Mouse (Mus musculus) spleen, adult 2 months (tissue): ENCODE data around the gene Hsd17b11. TPM values are rescaled to one million over a fixed set of nuclear protein-coding genes. Genes with fewer than 3 reads are reported as not detected.

ENCODE experiments used
- DNase-seq, 2 experiments: peaks; one replicate each; pipeline versions ENCODE4 v3.0.0 to v3.0.0-alpha.2; 2012 to 2021; ENCODE audit warnings: low spot score in 2 of 2, low read depth in 1 of 2
- H3K27ac ChIP-seq: fragments of 200-500 bp; 2 replicates; pipeline ENCODE4 v1.5.1; 2012; ENCODE audit warnings: low read length, inconsistent platforms; ENCODE audit not compliant: insufficient read depth
- H3K27me3 ChIP-seq: fragments of 200-500 bp; 2 replicates; pipeline ENCODE4 v1.6.1; 2012; ENCODE audit warnings: mild to moderate bottlenecking, moderate library complexity, low read length, inconsistent platforms; ENCODE audit not compliant: control insufficient read depth, insufficient read depth
- H3K36me3 ChIP-seq: fragments of 200-500 bp; 2 replicates; pipeline ENCODE4 v1.6.1; 2012; ENCODE audit warnings: mild to moderate bottlenecking, low read length, inconsistent platforms; ENCODE audit not compliant: control insufficient read depth, insufficient read depth
- H3K4me1 ChIP-seq: fragments of 200-500 bp; 2 replicates; pipeline ENCODE4 v1.6.1; 2011; ENCODE audit warnings: inconsistent platforms; ENCODE audit not compliant: control insufficient read depth, insufficient read depth, insufficient read length
- H3K4me3 ChIP-seq: fragments of 200-500 bp; 2 replicates; pipeline ENCODE4 v1.5.1; 2011; ENCODE audit warnings: mild to moderate bottlenecking, inconsistent platforms; ENCODE audit not compliant: insufficient read depth, insufficient read length; ENCODE audit errors: extremely low read depth
- CTCF ChIP-seq: fragments of 200-500 bp; IDR thresholded peaks from 2 replicates; pipeline ENCODE4 v1.5.1; 2011; ENCODE audit warnings: mild to moderate bottlenecking, inconsistent platforms; ENCODE audit not compliant: insufficient read depth, insufficient read length, insufficient replicate concordance; ENCODE audit errors: extremely low read depth
- POLR2A ChIP-seq: fragments of 200-500 bp; IDR thresholded peaks from 2 replicates; pipeline ENCODE4 v1.6.1; 2011; ENCODE audit warnings: low read depth, low read length, inconsistent platforms
- WGBS: fragments of 180-500 bp; shearing (Covaris S2); methylation state at CpG from one replicate; pipeline ENCODE4 v1.1.7; 2018; 5-methylcytosine and 5-hydroxymethylcytosine counted together
- polyA plus RNA-seq: library from polyadenylated mRNA; depleted of rRNA; stranded (reverse); fragments of >200 nt; gene quantifications from 2 replicates; pipeline ENCODE4 v1.2.3, GENCODE M21; 2012

The Hsd17b11 gene
- polyA plus RNA-seq, 1 experiment = 12.2 TPM

- Histone ChIP-seq H3K27me3 (no peaks in the 10 kb centered on the region), H3K4me3 (no peak overlapping the region), H3K27ac (no peak overlapping the region), H3K4me1 (no peaks in the 10 kb centered on the region), H3K36me3 (peaks cover 16% of the 10 kb centered on the region)
- DNase-seq = no peak
- WGBS = 87% methylated on average over 15 of the region's 15 CpGs
- TF ChIP-seq CTCF (no peak), POLR2A (no peak)
Measured at GRCm38 (mm10) chr5:104003256-104003931, 18.3 kb downstream of the Hsd17b11 start.

GRCm38 (mm10) chr5:104002549-104003255, 19.0 kb downstream of the Hsd17b11 start:
- no peak for DNase-seq
- no peak overlapping the region for H3K4me3 ChIP-seq
- no peaks in the 10 kb centered on the region for H3K27me3 ChIP-seq
- TF ChIP-seq POLR2A (no peak), CTCF (no peak)
- H3K4me1 ChIP-seq = no peaks in the 10 kb centered on the region
- 92% methylated on average over 18 of the region's 18 CpGs for WGBS
- no peak overlapping the region for H3K27ac ChIP-seq
- H3K36me3 ChIP-seq = peaks cover 13% of the 10 kb centered on the region

GRCm38 (mm10) chr5:103999738-104000137, 22.0 kb downstream of the Hsd17b11 start:
- DNase-seq = peak; percentile 45 to 76
- no peaks in the 10 kb centered on the region for H3K27me3 ChIP-seq
- H3K36me3 ChIP-seq = peaks cover 8% of the 10 kb centered on the region
- WGBS = 10% methylated on average over 5 of the region's 5 CpGs
- TF ChIP-seq POLR2A (no peak), CTCF (peak; percentile 85; the same call in 1 of the 2 replicates)
- no peak overlapping the region for H3K27ac ChIP-seq
- H3K4me1 ChIP-seq = no peaks in the 10 kb centered on the region
- no peak overlapping the region for H3K4me3 ChIP-seq

GRCm38 (mm10) chr5:103998739-103999138, 23.0 kb downstream of the Hsd17b11 start:
- Histone ChIP-seq H3K27me3 (no peaks in the 10 kb centered on the region), H3K4me3 (no peak overlapping the region), H3K27ac (no peak overlapping the region), H3K36me3 (peaks cover 8% of the 10 kb centered on the region), H3K4me1 (no peaks in the 10 kb centered on the region)
- TF ChIP-seq CTCF (no peak), POLR2A (no peak)
- no peak for DNase-seq
- 48% methylated on average over 5 of the region's 5 CpGs for WGBS

- no peak overlapping the region for H3K27ac ChIP-seq
- H3K4me3 ChIP-seq = no peak overlapping the region
- H3K36me3 ChIP-seq = peaks cover 8% of the 10 kb centered on the region; the same call in 1 of the 2 replicates
- no peaks in the 10 kb centered on the region for H3K4me1 ChIP-seq
- H3K27me3 ChIP-seq = no peaks in the 10 kb centered on the region
- TF ChIP-seq CTCF (no peak), POLR2A (no peak)
- 72% methylated on average over 3 of the region's 3 CpGs for WGBS
- no peak for DNase-seq
Measured at GRCm38 (mm10) chr5:103995181-103995580, 26.5 kb downstream of the Hsd17b11 start.

- 79% methylated on average over 4 of the region's 4 CpGs for WGBS
- no peaks in the 10 kb centered on the region for H3K4me1 ChIP-seq
- TF ChIP-seq POLR2A (no peak), CTCF (no peak)
- peaks cover 10% of the 10 kb centered on the region; the same call in 1 of the 2 replicates for H3K36me3 ChIP-seq
- no peak for DNase-seq
- no peaks in the 10 kb centered on the region for H3K27me3 ChIP-seq
- no peak overlapping the region for H3K27ac ChIP-seq
- H3K4me3 ChIP-seq = no peak overlapping the region
Measured at GRCm38 (mm10) chr5:103994669-103995068, 27.1 kb downstream of the Hsd17b11 start.

- WGBS = 79% methylated on average over 1 of the region's 1 CpGs
- H3K27me3 ChIP-seq = no peaks in the 10 kb centered on the region
- peaks cover 12% of the 10 kb centered on the region for H3K36me3 ChIP-seq
- no peak for TF ChIP-seq POLR2A
- TF ChIP-seq CTCF = peak; percentile 29; the same call in 1 of the 2 replicates
- H3K27ac ChIP-seq = no peak overlapping the region
- DNase-seq = peak in 1 of 2 experiments; percentile 11
- H3K4me1 ChIP-seq = no peaks in the 10 kb centered on the region
- no peak overlapping the region for H3K4me3 ChIP-seq
Measured at GRCm38 (mm10) chr5:103993601-103994000, 28.1 kb downstream of the Hsd17b11 start.
